Mouse (Mus musculus): ENCODE data around the gene Bahd1.
A peak's percentile ranks its signal among the peaks of the same experiment; 100 is the strongest.

Gene Bahd1

GRCm38 (mm10) chr2:118899981-118900825, at the start of gene Bahd1:
TSS of gene Bahd1 (plus strand) at chr2:118900377.
- DNase-seq (ENCODE audit: low read depth), result peak; percentile 51

GRCm38 (mm10) chr2:118851756-118852155, 48.4 kb upstream of the Bahd1 start:
- DNase-seq (ENCODE audit: low read depth), result no peak

- DNase-seq (ENCODE audit: low read depth), result peak; percentile 95
These were observed 38.5 kb upstream of the Bahd1 start, which contains the start of gene Ivd for GRCm38 (mm10) chr2:118861454-118862339. TSS of gene Ivd (plus strand) at chr2:118861954.

- no peak for DNase-seq (ENCODE audit: low read depth)
These were observed 37.9 kb upstream of the Bahd1 start for GRCm38 (mm10) chr2:118862340-118862675.

GRCm38 (mm10) chr2:118870601-118871000, 29.6 kb upstream of the Bahd1 start:
- no peak for DNase-seq (ENCODE audit: low read depth)

- no peak for DNase-seq (ENCODE audit: low read depth)
These were observed 29.1 kb upstream of the Bahd1 start for GRCm38 (mm10) chr2:118871032-118871431.

- DNase-seq (ENCODE audit: low read depth), result no peak
These were observed 27.2 kb upstream of the Bahd1 start for GRCm38 (mm10) chr2:118873018-118873417.

- no peak for DNase-seq (ENCODE audit: low read depth)
These were observed 26.2 kb upstream of the Bahd1 start for GRCm38 (mm10) chr2:118873890-118874430.

GRCm38 (mm10) chr2:118875316-118875715, 24.9 kb upstream of the Bahd1 start:
- no peak for DNase-seq (ENCODE audit: low read depth)

GRCm38 (mm10) chr2:118876453-118876852, 23.7 kb upstream of the Bahd1 start:
- no peak for DNase-seq (ENCODE audit: low read depth)

GRCm38 (mm10) chr2:118881019-118881418, 19.2 kb upstream of the Bahd1 start:
- DNase-seq (ENCODE audit: low read depth), result no peak

GRCm38 (mm10) chr2:118881956-118882355, 18.2 kb upstream of the Bahd1 start:
- DNase-seq (ENCODE audit: low read depth), result no peak

- DNase-seq (ENCODE audit: low read depth), result peak; percentile 83
These were observed 17.1 kb upstream of the Bahd1 start for GRCm38 (mm10) chr2:118882840-118883679.

GRCm38 (mm10) chr2:118887440-118887839, 12.7 kb upstream of the Bahd1 start:
- DNase-seq (ENCODE audit: low read depth), result no peak

GRCm38 (mm10) chr2:118887845-118888548, 12.2 kb upstream of the Bahd1 start:
- DNase-seq (ENCODE audit: low read depth), result no peak

- no peak for DNase-seq (ENCODE audit: low read depth)
These were observed 9.0 kb upstream of the Bahd1 start for GRCm38 (mm10) chr2:118891173-118891572.

- DNase-seq (ENCODE audit: low read depth), result peak; percentile 71
These were observed 3.9 kb upstream of the Bahd1 start for GRCm38 (mm10) chr2:118895990-118896913.

- DNase-seq (ENCODE audit: low read depth), result no peak
These were observed 3.3 kb upstream of the Bahd1 start for GRCm38 (mm10) chr2:118896914-118897291.

GRCm38 (mm10) chr2:118897392-118897791, 2.8 kb upstream of the Bahd1 start:
- no peak for DNase-seq (ENCODE audit: low read depth)

GRCm38 (mm10) chr2:118897808-118898207, 2.4 kb upstream of the Bahd1 start:
- peak; percentile 25 for DNase-seq (ENCODE audit: low read depth)

Data from induced T-regulatory cell, adult 2 months (primary cell).